27 mouse cellular contexts compared by ENCODE assay signal in genomic region chr7:111712797-111713196, GRCm38 (mm10).
DNase-seq lines count a peak whose midpoint lies in the region; ATAC-seq and TF ChIP-seq lines count a peak whose summit lies in the region.
"Had no signal": no experiment of that assay in that cellular context is flagged by ENCODE, and none has a peak within 500 bp of the region (broad histone marks: within the 10 kb centered on the region; RNA-seq: fewer than 3 reads in every experiment).

No protein-coding gene starts in this region.

- 90% methylated on average over 4 of the region's 4 CpGs for WGBS in midbrain, embryonic 16.5 days

- no peaks in the 10 kb centered on the region for H3K36me3 ChIP-seq in G1E (replicated peaks)
- no peaks in the 10 kb centered on the region for H3K36me3 ChIP-seq in midbrain, embryonic 16.5 days (ENCODE audit: control insufficient read depth, insufficient read depth, low read length)
- H3K36me3 ChIP-seq: embryonic facial prominence, embryonic 12.5 days; hindbrain, embryonic 13.5 days; midbrain, embryonic 13.5 days; neural tube, embryonic 15.5 days had no signal

- intact Hi-C loops in left cerebral cortex, postnatal 14 days (cut with DNase I), result no loop called here

- H3K27me3 ChIP-seq in G1E (ENCODE audit: insufficient read depth, low read length), result no peaks in the 10 kb centered on the region
- H3K27me3 ChIP-seq in midbrain, embryonic 16.5 days (ENCODE audit: control insufficient read depth, insufficient read depth, low read depth, low read length), result no peaks in the 10 kb centered on the region
- H3K27me3 ChIP-seq: embryonic facial prominence, embryonic 12.5 days; hindbrain, embryonic 13.5 days; midbrain, embryonic 13.5 days; neural tube, embryonic 15.5 days had no signal

- no peaks in the 10 kb centered on the region for H3K4me1 ChIP-seq in G1E (ENCODE audit: insufficient read depth, low read depth, low read length)
- no peaks in the 10 kb centered on the region for H3K4me1 ChIP-seq in midbrain, embryonic 16.5 days (ENCODE audit: control insufficient read depth, insufficient read depth, low read length)
- H3K4me1 ChIP-seq: embryonic facial prominence, embryonic 12.5 days; hindbrain, embryonic 13.5 days; midbrain, embryonic 13.5 days; neural tube, embryonic 15.5 days had no signal

- H3K4me3 ChIP-seq in layer of hippocampus, adult 2 months, result no peak overlapping the region
- H3K4me3 ChIP-seq in G1E (ENCODE audit: low read depth, low read length), result no peak overlapping the region
- no peak overlapping the region for H3K4me3 ChIP-seq in midbrain, embryonic 16.5 days (ENCODE audit: low read depth, low read length)
- H3K4me3 ChIP-seq: embryonic facial prominence, embryonic 12.5 days; hindbrain, embryonic 13.5 days; midbrain, embryonic 13.5 days; neural tube, embryonic 15.5 days had no signal

- peaks cover 20% of the 10 kb centered on the region for H3K9me3 ChIP-seq in G1E (replicated peaks)
- H3K9me3 ChIP-seq in midbrain, embryonic 16.5 days (replicated peaks; ENCODE audit: control insufficient read depth, low read length, poor library complexity, severe bottlenecking), result no peaks in the 10 kb centered on the region
- H3K9me3 ChIP-seq: embryonic facial prominence, embryonic 12.5 days; hindbrain, embryonic 13.5 days; midbrain, embryonic 13.5 days; neural tube, embryonic 15.5 days had no signal

- DNase-seq in layer of hippocampus, adult 2 months (ENCODE audit: low spot score in 2 of 2), result no peak
- DNase-seq in layer of hippocampus, postnatal 25 days (ENCODE audit: extremely low spot score in 1 of 2, low spot score in 1 of 2), result no peak
- DNase-seq in G1E (ENCODE audit: low spot score), result no peak
- DNase-seq in left cerebral cortex, postnatal 14 days (ENCODE audit: low spot score in 2 of 2), result no peak
- DNase-seq: adrenal gland, postnatal 25 days; cerebellum, adult 8-10 months; cerebellum, postnatal 25 days; embryo, embryonic 11 days; gastrocnemius, postnatal 25 days; heart, postnatal 4 days; kidney, adult 11 months; kidney, postnatal 14 days; liver; lung, embryonic 14.5 days; right cerebral cortex, postnatal 25 days; spleen, adult 18-20 months; thymus, postnatal 14 days had no signal

- ATAC-seq in G1E (ENCODE audit: extremely low read depth, insufficient number of reproducible peaks, low FRiP score, poor library complexity, severe bottlenecking), result peak; percentile 34; the same call in 1 of the 2 replicates
- 0 out of 2 replicates have a peak, but pooled peaks have one; percentile 39 for ATAC-seq in common myeloid progenitor, adult 5-6 weeks (replicated peaks; ENCODE audit: low read depth, poor library complexity, severe bottlenecking)
- no peak for ATAC-seq in cerebellum, adult (ENCODE audit: insufficient number of reproducible peaks, low FRiP score, low TSS enrichment)
- no peak for ATAC-seq in midbrain, embryonic 16.5 days
- ATAC-seq: forebrain, embryonic 14.5 days; inflammation-experienced regulatory T-cells, adult 6 months; midbrain, embryonic 13.5 days had no signal

- peak overlapping the region; percentile 80; the same call in 1 of the 2 replicates for H3K27ac ChIP-seq in layer of hippocampus, adult 2 months
- no peak overlapping the region for H3K27ac ChIP-seq in midbrain, embryonic 16.5 days (ENCODE audit: low read length)
- H3K27ac ChIP-seq: embryonic facial prominence, embryonic 12.5 days; hindbrain, embryonic 13.5 days; liver, embryonic 14.5 days; midbrain, embryonic 13.5 days; neural tube, embryonic 15.5 days had no signal

- TF ChIP-seq CTCF in layer of hippocampus, adult 2 months (conservative IDR thresholded peaks at IDR 0.05), result no peak
- TF ChIP-seq CTCF in G1E (IDR thresholded peaks at IDR 0.05; ENCODE audit: low read depth, low read length), result no peak

- no peak overlapping the region for H3K4me2 ChIP-seq in midbrain, embryonic 16.5 days (ENCODE audit: low read length)
- H3K4me2 ChIP-seq: embryonic facial prominence, embryonic 12.5 days; hindbrain, embryonic 13.5 days; lung, embryonic 14.5 days; midbrain, embryonic 13.5 days; neural tube, embryonic 15.5 days had no signal

- H3K9ac ChIP-seq in midbrain, embryonic 16.5 days (ENCODE audit: low read depth, low read length), result no peak overlapping the region
- H3K9ac ChIP-seq: embryonic facial prominence, embryonic 12.5 days; hindbrain, embryonic 13.5 days; liver, embryonic 14.5 days; lung, embryonic 14.5 days; midbrain, embryonic 13.5 days; neural tube, embryonic 15.5 days had no signal

Comparison
In these comparisons a context has a peak if more than half of its experiments do, and no peak if none do; other contexts are left out.
1. ATAC-seq: peak in G1E (single experiment) and common myeloid progenitor, adult 5-6 weeks (single experiment); none in cerebellum, adult (single experiment) and midbrain, embryonic 16.5 days (single experiment).